15 mouse cellular contexts compared by ENCODE assay signal in the genomic region with DNA sequence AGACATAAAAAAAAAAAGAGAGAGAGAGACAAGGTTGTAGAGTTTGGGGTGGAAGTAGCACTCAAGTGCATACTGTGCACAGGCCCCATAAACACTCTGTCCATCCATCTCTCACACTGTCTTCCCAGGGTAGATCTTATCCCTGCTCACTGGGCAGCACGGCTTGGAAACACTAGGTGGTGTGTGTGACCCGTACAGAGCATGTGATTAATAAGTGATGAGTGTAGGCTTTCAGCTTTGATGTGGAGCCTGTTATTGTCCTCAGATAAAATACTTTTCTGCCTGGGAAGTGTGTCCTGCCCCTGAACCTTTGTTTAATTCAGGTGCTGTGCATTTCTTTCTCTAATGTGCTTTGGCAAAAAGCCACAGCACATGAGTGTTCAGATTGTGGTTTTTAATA. TPM values are rescaled to one million over a fixed set of nuclear protein-coding genes. Genes with fewer than 3 reads are reported as not detected.
A peak's percentile ranks its signal among the peaks of the same experiment; 100 is the strongest.
DNase-seq lines count a peak whose midpoint lies in the region; ATAC-seq and TF ChIP-seq lines count a peak whose summit lies in the region.
"Had no signal": no experiment of that assay in that cellular context is flagged by ENCODE, and none has a peak within 500 bp of the region (broad histone marks: within the 10 kb centered on the region; RNA-seq: fewer than 3 reads in every experiment).

No protein-coding gene starts in this region.

- H3K27ac ChIP-seq in kidney, postnatal 0 days = no peak overlapping the region
- 0 out of 2 replicates have a peak overlapping the region, but pooled peaks have one; percentile 4 for H3K27ac ChIP-seq in intestine, postnatal 0 days (ENCODE audit: low read depth, low read length)
- H3K27ac ChIP-seq: forebrain, embryonic 13.5 days; liver, embryonic 14.5 days had no signal

- TF ChIP-seq CTCF in kidney, postnatal 0 days (IDR thresholded peaks at IDR 0.05; ENCODE audit: low read depth) = peak; percentile 57
- peak; percentile 58 for TF ChIP-seq CTCF in Patski (IDR thresholded peaks at IDR 0.05)
- TF ChIP-seq CTCF in intestine, postnatal 0 days (IDR thresholded peaks at IDR 0.05; ENCODE audit: low read depth) = peak; percentile 65

- no peak overlapping the region for H3K4me3 ChIP-seq in kidney, postnatal 0 days (replicated peaks; ENCODE audit: low read depth, low read length)
- H3K4me3 ChIP-seq in intestine, postnatal 0 days (ENCODE audit: low read depth, low read length) = no peak overlapping the region
- H3K4me3 ChIP-seq: forebrain, embryonic 13.5 days had no signal

- H3K27me3 ChIP-seq in kidney, postnatal 0 days (ENCODE audit: insufficient read depth, low read length) = no peaks in the 10 kb centered on the region
- no peaks in the 10 kb centered on the region for H3K27me3 ChIP-seq in Patski
- no peaks in the 10 kb centered on the region for H3K27me3 ChIP-seq in intestine, postnatal 0 days (replicated peaks; ENCODE audit: control insufficient read depth, insufficient read depth, low read length)
- H3K27me3 ChIP-seq: forebrain, embryonic 13.5 days had no signal

- H3K4me1 ChIP-seq in kidney, postnatal 0 days (replicated peaks; ENCODE audit: insufficient read depth, low read length) = no peaks in the 10 kb centered on the region
- H3K4me1 ChIP-seq in intestine, postnatal 0 days (replicated peaks; ENCODE audit: control insufficient read depth, insufficient read depth, low read length) = 0 out of 2 replicates have a peak, but pooled peaks cover 7% of the 10 kb centered on the region

- POLR2A ChIA-PET in Patski (lab: Charles Lee) = interaction anchor here (0.6 kb wide), 1 partner anchor 273 kb away, joined by 3 read pairs; no protein-coding TSS in a partner anchor

- CTCF ChIA-PET in Patski (lab: Charles Lee) = interaction anchor here (0.9 to 1.2 kb wide), 4 partner anchors 10 to 44 kb away, joined by 3 to 6 read pairs (median 4); no protein-coding TSS in a partner anchor

- ATAC-seq in kidney, postnatal 0 days (replicated peaks; ENCODE audit: low FRiP score, low read depth) = no peak
- ATAC-seq in Patski = no peak
- no peak for ATAC-seq in intestine, postnatal 0 days
- ATAC-seq: forebrain, embryonic 13.5 days had no signal

- no peak overlapping the region for H3K4me2 ChIP-seq in kidney, postnatal 0 days (ENCODE audit: low read length)
- H3K4me2 ChIP-seq in intestine, postnatal 0 days (replicated peaks; ENCODE audit: low read depth) = no peak overlapping the region
- H3K4me2 ChIP-seq: forebrain, embryonic 13.5 days; midbrain, embryonic 11.5 days had no signal

- no peaks in the 10 kb centered on the region for H3K36me3 ChIP-seq in kidney, postnatal 0 days (ENCODE audit: insufficient read depth, low read length)
- peaks cover 21% of the 10 kb centered on the region; the same call in 1 of the 2 replicates for H3K36me3 ChIP-seq in intestine, postnatal 0 days (ENCODE audit: control insufficient read depth, insufficient read depth)

- H3K9ac ChIP-seq in kidney, postnatal 0 days (ENCODE audit: low read depth, low read length) = no peak overlapping the region
- H3K9ac ChIP-seq in intestine, postnatal 0 days (ENCODE audit: low read depth, low read length) = no peak overlapping the region
- H3K9ac ChIP-seq: forebrain, embryonic 13.5 days; liver, embryonic 14.5 days had no signal

- peak; percentile 13 for DNase-seq in gastrocnemius, postnatal 14 days
- no peak for DNase-seq in gastrocnemius, postnatal 4 days (ENCODE audit: low spot score in 2 of 2)
- DNase-seq in kidney, postnatal 0 days (ENCODE audit: low spot score) = peak; percentile 16
- DNase-seq in kidney, postnatal 10 days = no peak
- DNase-seq in Patski (ENCODE audit: low read depth, low spot score) = no peak
- no peak for DNase-seq in right cerebral cortex, postnatal 14 days
- DNase-seq in right cerebral cortex, postnatal 10 days (ENCODE audit: low spot score in 2 of 2) = no peak
- DNase-seq: cerebellum, postnatal 36 days; spleen, adult 18-20 months; thymus, postnatal 25 days had no signal

- in situ Hi-C loops in Patski (cut with MboI; ENCODE audit: low pct_unique_long_range_greater_than_20kb) = loop anchor here (10.0 kb wide), 2 partner anchors 198 to 248 kb away; a partner anchor contains a TSS

- WGBS in kidney, postnatal 0 days = 24% methylated on average over 2 of the region's 2 CpGs
- WGBS in intestine, postnatal 0 days = 31% methylated on average over 2 of the region's 2 CpGs

- no peaks in the 10 kb centered on the region for H3K9me3 ChIP-seq in kidney, postnatal 0 days (replicated peaks; ENCODE audit: low read length)
- H3K9me3 ChIP-seq in intestine, postnatal 0 days (ENCODE audit: control insufficient read depth) = no peaks in the 10 kb centered on the region
- H3K9me3 ChIP-seq: forebrain, embryonic 13.5 days had no signal

- intact Hi-C loops in gastrocnemius, postnatal 14 days (cut with DNase I; ENCODE audit: low total_unique reads) = loop anchor here (10.0 kb wide), 1 partner anchor 248 kb away; a partner anchor contains a TSS

RNA-seq across cellular contexts. Expression of a gene that starts 34.5 kb away (rescaled TPM):
- total RNA-seq in gastrocnemius, postnatal 14 days (2021) = 1 to 10 TPM; 1.2 to 2.8 TPM
- under 1 TPM; 0.21 to 0.52 TPM for total RNA-seq in gastrocnemius, postnatal 4 days (2021)
- 0.14 and 0.27 TPM in 2 replicates for polyA plus RNA-seq in kidney, postnatal 0 days (2015; fragmentation: Nextera tagmentation; extraction: Ambion mirVana)
- polyA plus RNA-seq in Patski (2021) = not detected
- polyA plus RNA-seq in intestine, postnatal 0 days (2015; fragmentation: Nextera tagmentation; extraction: Ambion mirVana) = 0.07 and 0.21 TPM in 2 replicates
- polyA plus RNA-seq: forebrain, embryonic 13.5 days had no signal

RNA-seq across cellular contexts. Expression of a gene that starts 46.1 kb away (rescaled TPM):
- under 1 TPM; 0.44 to 0.62 TPM for total RNA-seq in gastrocnemius, postnatal 14 days (2021)
- total RNA-seq in gastrocnemius, postnatal 4 days (2021) = not detected
- not detected in 2 replicates for polyA plus RNA-seq in kidney, postnatal 0 days (2015; fragmentation: Nextera tagmentation; extraction: Ambion mirVana)
- 0.05 TPM for polyA plus RNA-seq in Patski (2021)
- polyA plus RNA-seq in intestine, postnatal 0 days (2015; fragmentation: Nextera tagmentation; extraction: Ambion mirVana) = 0.44 TPM in 1 of 2 replicates, not detected in the other
- total RNA-seq: hematopoietic stem cell, adult 5-6 weeks had no signal
- polyA plus RNA-seq: forebrain, embryonic 13.5 days; liver, embryonic 14.5 days; midbrain, embryonic 11.5 days had no signal

RNA-seq across cellular contexts. Expression of a gene that starts 54.0 kb away (rescaled TPM):
- total RNA-seq in gastrocnemius, postnatal 14 days (2021) = not detected
- total RNA-seq in gastrocnemius, postnatal 4 days (2021) = not detected
- polyA plus RNA-seq in kidney, postnatal 0 days (2015; fragmentation: Nextera tagmentation; extraction: Ambion mirVana) = not detected in 2 replicates
- polyA plus RNA-seq in Patski (2021) = not detected
- not detected in 2 replicates for polyA plus RNA-seq in intestine, postnatal 0 days (2015; fragmentation: Nextera tagmentation; extraction: Ambion mirVana)
- total RNA-seq: hematopoietic stem cell, adult 5-6 weeks had no signal
- polyA plus RNA-seq: forebrain, embryonic 13.5 days; liver, embryonic 14.5 days; midbrain, embryonic 11.5 days had no signal

Comparison
In these comparisons a context has a peak if more than half of its experiments do, and no peak if none do; other contexts are left out.
1. DNase-seq: peak in gastrocnemius, postnatal 14 days (single experiment) and kidney, postnatal 0 days (single experiment); none in gastrocnemius, postnatal 4 days (0 of 2), kidney, postnatal 10 days (single experiment), Patski (single experiment), right cerebral cortex, postnatal 14 days (single experiment) and right cerebral cortex, postnatal 10 days (0 of 2).
2. Peak in every context shown above with its lines, with median percentiles within 50 percentile points of each other: CTCF ChIP-seq.